Mouse (Mus musculus) neutrophil, adult 83 days (primary cell): ENCODE data around the gene Wbp1. TPM values are rescaled to one million over a fixed set of nuclear protein-coding genes. Genes with fewer than 3 reads are reported as not detected.

Experiments
- total RNA-seq, 2 experiments: library from RNA; stranded (reverse); gene quantifications; one replicate each; pipeline ENCODE4 v1.2.4; 2023

Wbp1 gene
- 10 to 100 TPM; 34.8 to 39.7 TPM for total RNA-seq

GRCm38 (mm10) chr6:83120930-83121862 is at the start of gene Wbp1:
Gene Wbp1, minus strand, starts transcription at chr6:83121559.

GRCm38 (mm10) chr6:83165607-83166242 is 44.4 kb upstream of the Wbp1 start, which contains the start of gene Dctn1:
Gene Dctn1, plus strand, starts transcription at chr6:83165920.

DNA sequence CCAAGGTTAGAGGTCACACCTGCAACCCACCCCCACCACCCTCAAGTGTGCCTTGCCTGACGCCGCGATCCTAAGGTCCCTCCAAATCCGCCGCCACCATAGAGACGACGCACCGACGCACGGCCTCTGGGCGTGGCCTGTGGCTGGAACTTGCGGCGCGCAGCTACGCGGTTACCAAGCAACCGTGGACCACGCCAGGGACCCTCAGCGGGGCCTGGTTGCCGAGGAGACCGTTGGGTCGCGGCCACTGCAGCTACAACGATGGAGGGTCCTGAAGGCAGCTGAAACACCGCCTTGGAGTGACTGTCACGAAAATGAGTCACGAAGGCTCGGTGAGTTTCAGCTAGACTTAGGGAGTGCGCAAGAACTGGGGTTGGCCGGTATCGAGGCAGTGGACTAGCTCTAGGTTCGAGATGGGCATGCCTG is 34.9 kb upstream of the Wbp1 start, which contains the start of the genes Wdr54 and 1700003E16Rik:
Gene Wdr54 (minus strand): TSS at position 139 of the 426 bp plus-strand sequence.
Gene 1700003E16Rik (plus strand): TSS at position 146 of the 426 bp plus-strand sequence.

DNA sequence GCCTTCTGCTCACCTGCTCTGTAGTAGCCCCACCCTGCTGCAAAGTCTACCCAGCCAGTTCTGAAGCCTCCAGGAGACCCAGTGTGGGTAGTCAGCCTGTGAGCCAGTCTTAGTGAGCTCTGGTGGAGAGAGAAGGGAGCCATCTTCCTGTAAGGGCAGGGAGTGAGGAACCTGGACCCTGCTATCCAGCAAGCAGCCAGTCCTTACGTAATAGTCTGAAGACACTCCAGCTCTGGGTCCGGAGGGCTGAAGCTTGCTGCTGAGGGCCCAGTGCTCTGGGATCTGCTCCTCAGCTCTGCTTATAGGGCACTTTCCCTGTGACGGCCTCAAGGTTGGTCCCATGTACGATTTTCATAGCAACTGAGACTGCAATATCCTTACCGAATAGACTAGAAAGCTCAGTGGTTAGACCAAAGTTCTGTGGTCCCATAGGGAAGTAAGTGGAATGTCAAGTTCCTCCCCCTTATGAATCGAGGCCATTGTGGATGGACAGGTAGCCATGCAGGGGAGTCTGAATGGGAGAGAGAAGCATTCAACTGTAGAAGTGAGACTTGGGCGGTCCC is 13.7 kb upstream of the Wbp1 start, which contains the start of gene Rtkn:
Gene Rtkn (plus strand): TSS at position 513 of the 563 bp plus-strand sequence.

DNA sequence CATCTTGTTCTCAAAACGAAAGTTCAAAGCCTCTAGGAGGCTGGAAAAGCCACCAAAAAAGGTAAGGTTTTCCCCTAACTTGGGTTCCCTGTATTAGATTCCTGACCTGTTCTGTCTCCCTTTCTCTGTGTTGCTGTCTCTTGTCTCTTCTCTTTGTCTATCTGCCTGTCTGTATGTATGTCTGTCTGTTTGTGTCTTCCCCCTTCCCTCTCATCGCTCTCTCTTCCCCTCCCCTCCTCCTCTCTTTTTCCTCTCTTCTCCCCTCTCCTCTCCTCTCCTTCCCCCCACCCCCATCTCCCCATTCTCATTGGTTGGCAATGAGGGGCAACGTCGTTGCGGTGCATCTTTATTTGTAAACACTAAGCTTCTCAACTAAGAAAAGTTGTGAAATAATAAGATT is 4.0 kb upstream of the Wbp1 start, which contains the start of gene Ino80b:
Gene Ino80b (minus strand): TSS at position 101 of the 400 bp plus-strand sequence.

GRCm38 (mm10) chr6:83115011-83115671 is 6.2 kb downstream of the Wbp1 start, which contains the start of gene Mogs:
Gene Mogs, plus strand, starts transcription at chr6:83115496.

GRCm38 (mm10) chr6:83108762-83109668 is 12.3 kb downstream of the Wbp1 start, which contains the start of gene Mrpl53:
Gene Mrpl53, plus strand, starts transcription at chr6:83109040.

DNA sequence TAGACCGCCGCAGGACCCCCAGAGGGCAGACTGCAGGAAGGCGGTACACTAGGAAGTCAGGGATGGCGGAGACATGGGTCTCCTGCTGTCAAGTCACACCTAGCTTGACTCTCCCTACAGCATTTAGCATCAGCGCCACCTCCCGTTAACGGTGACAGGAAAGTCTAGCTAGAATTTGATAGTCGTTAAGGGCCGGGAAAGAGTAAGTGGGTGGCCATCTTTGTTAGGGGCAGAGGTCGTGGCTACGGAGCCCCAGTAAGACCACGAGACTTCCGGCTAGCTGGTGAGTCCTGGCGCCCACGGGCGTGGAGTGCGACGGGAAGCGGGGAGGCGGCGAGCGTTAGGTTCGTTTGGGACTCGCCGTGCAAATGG is 20.1 kb downstream of the Wbp1 start, which contains the start of the genes Ccdc142 and Gm42688:
Gene Ccdc142 (plus strand): TSS at position 286 of the 372 bp plus-strand sequence.
Gene Gm42688 (plus strand): TSS at position 302 of the 372 bp plus-strand sequence.

DNA sequence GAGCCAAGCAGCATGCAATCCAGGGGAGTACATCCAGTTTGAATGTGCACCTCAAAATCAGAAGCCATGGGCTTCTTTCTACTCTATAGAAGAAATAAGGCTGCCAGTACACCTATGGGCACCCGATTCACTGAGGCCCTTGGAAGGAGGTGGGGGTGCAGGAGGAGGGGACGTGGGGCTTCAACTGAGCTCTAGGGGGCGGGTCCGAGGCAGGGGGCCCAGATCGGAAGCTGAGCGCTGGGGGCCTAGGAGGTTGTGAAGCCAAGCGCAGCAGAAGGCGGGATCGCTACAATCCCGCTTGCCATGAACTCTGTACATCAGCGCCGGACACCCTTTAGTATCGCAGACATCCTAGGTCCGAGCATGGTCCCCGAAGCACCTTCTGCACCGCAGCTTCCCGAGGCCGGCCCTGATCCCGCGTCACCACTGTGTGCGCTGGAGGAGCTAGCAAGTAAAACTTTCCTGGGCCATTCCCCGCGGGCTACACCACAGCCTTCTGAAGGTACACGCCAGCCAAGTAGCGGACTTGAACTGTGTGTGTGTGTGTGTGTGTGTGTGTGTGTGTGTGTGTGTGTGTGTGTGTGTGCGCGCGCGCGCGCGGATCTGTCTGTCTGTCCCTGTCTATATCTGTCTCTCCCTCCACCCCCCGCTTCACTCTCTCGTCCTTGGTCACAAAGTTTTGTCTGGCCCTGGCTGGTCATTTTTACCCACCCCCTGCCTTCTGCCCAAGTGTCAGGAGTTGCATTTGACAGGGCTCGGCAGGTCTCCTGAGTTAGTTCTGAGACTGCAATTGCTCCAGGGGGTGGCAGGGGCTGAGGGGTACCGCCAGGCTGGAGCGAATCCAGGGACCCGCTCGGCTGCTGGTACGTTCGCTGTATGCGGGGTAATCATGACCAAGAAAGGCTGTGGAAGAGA is 35.0 kb downstream of the Wbp1 start, which contains the start of gene Lbx2:
Gene Lbx2 (plus strand): TSS at position 247 of the 915 bp plus-strand sequence.

DNA sequence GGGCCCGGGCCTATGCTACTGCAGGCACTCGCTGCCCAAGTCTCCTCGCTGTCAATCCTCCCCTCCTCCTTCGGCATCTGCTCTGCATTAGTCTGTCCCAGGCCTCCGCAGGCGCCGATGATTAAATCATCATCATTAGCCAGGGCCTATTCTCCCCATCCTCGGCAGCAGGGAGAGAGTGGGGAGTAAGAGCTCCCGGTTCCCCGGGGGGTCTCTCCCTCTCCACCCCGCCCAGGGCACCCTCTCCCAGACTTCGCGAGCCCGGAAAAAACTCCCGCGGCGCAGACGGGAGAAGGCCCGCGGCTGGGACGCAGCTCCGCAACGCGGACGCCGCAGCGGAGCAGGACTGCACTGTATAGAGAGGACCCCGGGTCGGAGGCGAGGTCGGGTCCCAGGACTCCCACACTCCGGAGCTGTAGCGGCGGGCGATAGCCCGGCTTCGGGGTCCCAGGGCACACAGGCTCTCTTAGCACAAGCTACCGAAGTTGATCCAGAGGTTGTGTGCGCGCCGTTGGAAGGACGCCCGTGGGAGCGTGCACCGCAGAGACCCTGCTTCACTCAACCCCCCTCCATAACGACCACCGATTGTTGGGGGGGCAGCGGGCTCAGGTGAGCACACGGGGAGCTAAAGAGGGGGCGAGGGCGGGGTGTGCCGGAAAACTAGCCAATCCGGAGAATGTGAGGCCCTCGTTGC is 43.6 kb downstream of the Wbp1 start, which contains the start of gene Pcgf1:
Gene Pcgf1 (plus strand): TSS at position 240 of the 694 bp plus-strand sequence.

GRCm38 (mm10) chr6:83070247-83070310 is 51.3 kb downstream of the Wbp1 start, which contains the start of gene Tlx2:
Gene Tlx2, minus strand, starts transcription at chr6:83070293.

Other genes starting within 250 kb of the Wbp1 start
- 10 to 100 TPM; 19.7 to 22.7 TPM for gene Sema4f, start 181.8 kb downstream of the Wbp1 start, total RNA-seq
- 1 to 10 TPM; 2.4 to 4.5 TPM for gene M1ap, start 174.7 kb downstream of the Wbp1 start, total RNA-seq
- gene Dok1, start 88.1 kb downstream of the Wbp1 start, total RNA-seq: 10 to 100 TPM; 24.4 to 28.8 TPM
- gene Loxl3, start 87.4 kb downstream of the Wbp1 start, total RNA-seq: 1 to 10 TPM; 1.1 to 1.5 TPM
- 100 to 1,000 TPM; 190 to 202 TPM for gene Aup1, start 67.0 kb downstream of the Wbp1 start, total RNA-seq
- 10 to 100 TPM; 57.4 to 60.2 TPM for gene Htra2, start 66.3 kb downstream of the Wbp1 start, total RNA-seq
- gene Dqx1, start 63.7 kb downstream of the Wbp1 start, total RNA-seq: 1 to 10 TPM; 6.6 to 7.1 TPM
- not detected for gene Tlx2, start 51.3 kb downstream of the Wbp1 start, total RNA-seq
- gene Pcgf1, start 43.7 kb downstream of the Wbp1 start, total RNA-seq: 10 to 100 TPM; 18.2 to 18.7 TPM
- gene Lbx2, start 35.2 kb downstream of the Wbp1 start, total RNA-seq: not detected
- 1 to 10 TPM; 2.8 to 6.6 TPM for gene Ccdc142, start 20.0 kb downstream of the Wbp1 start, total RNA-seq
- 1 to 10 TPM; 5.3 to 6.5 TPM for gene Gm42688, start 19.9 kb downstream of the Wbp1 start, total RNA-seq
- 10 to 100 TPM; 23.9 to 24.8 TPM for gene Mrpl53, start 12.5 kb downstream of the Wbp1 start, total RNA-seq
- gene Mogs, start 6.1 kb downstream of the Wbp1 start, total RNA-seq: 10 to 100 TPM; 26.2 to 35.5 TPM
- gene Ino80b, start 3.9 kb upstream of the Wbp1 start, total RNA-seq: 10 to 100 TPM; 17.3 to 17.9 TPM
- under 1 TPM; 0.33 to 0.66 TPM for gene Rtkn, start 13.9 kb upstream of the Wbp1 start, total RNA-seq
- gene Wdr54, start 34.8 kb upstream of the Wbp1 start, total RNA-seq: under 1 TPM; 0.18 to 0.64 TPM
- gene 1700003E16Rik, start 34.8 kb upstream of the Wbp1 start, total RNA-seq: not detected
- gene Dctn1, start 44.4 kb upstream of the Wbp1 start, total RNA-seq: 100 to 1,000 TPM; 129 to 136 TPM
- gene Slc4a5, start 98.3 kb upstream of the Wbp1 start, total RNA-seq: not detected
- gene Mthfd2, start 204.3 kb upstream of the Wbp1 start, total RNA-seq: 10 to 100 TPM; 21.3 to 24.8 TPM
- gene Mob1a, start 204.5 kb upstream of the Wbp1 start, total RNA-seq: 100 to 1,000 TPM; 133 to 139 TPM
- 10 to 100 TPM; 17.5 to 22.0 TPM for gene Bola3, start 227.6 kb upstream of the Wbp1 start, total RNA-seq